Mouse (Mus musculus): ENCODE measurements around the gene Pole3.
A peak's percentile ranks its signal among the peaks of the same experiment; 100 is the strongest.

Gene Pole3

GRCm38 (mm10) chr4:62524651-62525488 lies at the start of gene Pole3, which contains the start of gene 4933430I17Rik:
TSS of gene Pole3 (minus strand) at chr4:62525068.
TSS of gene 4933430I17Rik (plus strand) at chr4:62525369.
- DNase-seq (ENCODE audit: low read depth): peak; percentile 98

- DNase-seq (ENCODE audit: low read depth): no peak
Measured at GRCm38 (mm10) chr4:62570029-62570428, 45.2 kb upstream of the Pole3 start.

- DNase-seq (ENCODE audit: low read depth): no peak
Measured at GRCm38 (mm10) chr4:62569603-62570002, 44.7 kb upstream of the Pole3 start.

- no peak for DNase-seq (ENCODE audit: low read depth)
Measured at GRCm38 (mm10) chr4:62568359-62568758, 43.5 kb upstream of the Pole3 start.

- no peak for DNase-seq (ENCODE audit: low read depth)
Measured at GRCm38 (mm10) chr4:62567696-62568095, 42.8 kb upstream of the Pole3 start.

GRCm38 (mm10) chr4:62566530-62566929 lies 41.7 kb upstream of the Pole3 start:
- no peak for DNase-seq (ENCODE audit: low read depth)

GRCm38 (mm10) chr4:62562006-62562405 lies 37.1 kb upstream of the Pole3 start:
- no peak for DNase-seq (ENCODE audit: low read depth)

- DNase-seq (ENCODE audit: low read depth): no peak
Measured at GRCm38 (mm10) chr4:62561630-62562001, 36.7 kb upstream of the Pole3 start.

GRCm38 (mm10) chr4:62560963-62561629 lies 36.2 kb upstream of the Pole3 start:
- DNase-seq (ENCODE audit: low read depth): peak; percentile 64

GRCm38 (mm10) chr4:62559797-62560329 lies 35.0 kb upstream of the Pole3 start, which contains the start of gene Rgs3:
TSS of gene Rgs3 (plus strand) at chr4:62559847.
- no peak for DNase-seq (ENCODE audit: low read depth)

GRCm38 (mm10) chr4:62557436-62557835 lies 32.6 kb upstream of the Pole3 start:
- no peak for DNase-seq (ENCODE audit: low read depth)

GRCm38 (mm10) chr4:62551966-62552365 lies 27.1 kb upstream of the Pole3 start:
- DNase-seq (ENCODE audit: low read depth): no peak

GRCm38 (mm10) chr4:62544801-62545200 lies 19.9 kb upstream of the Pole3 start:
- no peak for DNase-seq (ENCODE audit: low read depth)

GRCm38 (mm10) chr4:62543782-62544181 lies 18.9 kb upstream of the Pole3 start:
- no peak for DNase-seq (ENCODE audit: low read depth)

- DNase-seq (ENCODE audit: low read depth): no peak
Measured at GRCm38 (mm10) chr4:62541802-62542201, 16.9 kb upstream of the Pole3 start.

- DNase-seq (ENCODE audit: low read depth): no peak
Measured at GRCm38 (mm10) chr4:62533729-62534128, 8.9 kb upstream of the Pole3 start.

GRCm38 (mm10) chr4:62527655-62528054 lies 2.8 kb upstream of the Pole3 start:
- no peak for DNase-seq (ENCODE audit: low read depth)

- no peak for DNase-seq (ENCODE audit: low read depth)
Measured at GRCm38 (mm10) chr4:62526256-62526655, 1.4 kb upstream of the Pole3 start.

GRCm38 (mm10) chr4:62525489-62525811 lies 582 bp upstream of the Pole3 start:
- DNase-seq (ENCODE audit: low read depth): no peak

GRCm38 (mm10) chr4:62520892-62521400 lies 3.9 kb downstream of the Pole3 start:
- DNase-seq (ENCODE audit: low read depth): no peak

GRCm38 (mm10) chr4:62519849-62520233 lies 5.0 kb downstream of the Pole3 start, which contains the start of gene Alad:
TSS of gene Alad (minus strand) at chr4:62519918.
- DNase-seq (ENCODE audit: low read depth): peak; percentile 90

GRCm38 (mm10) chr4:62519122-62519848 lies 5.6 kb downstream of the Pole3 start:
- peak; percentile 70 for DNase-seq (ENCODE audit: low read depth)

Measured in c-Kit-positive CD71-positive TER-119-negative erythroid progenitor cells, embryonic 14.5 days (primary cell).